Mouse (Mus musculus): ENCODE measurements at regions not wholly inside any gene's neighbourhood (a gene's known extent, or its start where the extent isn't known, plus 50 kb on each side); places are given as distances from the start of the nearest gene placed in this dataset.
"Not testable (repeated sequence)": the region's sequence is repeated elsewhere in the genome, so short reads cannot be mapped to it uniquely, and the experiment has no call there.

DNA sequence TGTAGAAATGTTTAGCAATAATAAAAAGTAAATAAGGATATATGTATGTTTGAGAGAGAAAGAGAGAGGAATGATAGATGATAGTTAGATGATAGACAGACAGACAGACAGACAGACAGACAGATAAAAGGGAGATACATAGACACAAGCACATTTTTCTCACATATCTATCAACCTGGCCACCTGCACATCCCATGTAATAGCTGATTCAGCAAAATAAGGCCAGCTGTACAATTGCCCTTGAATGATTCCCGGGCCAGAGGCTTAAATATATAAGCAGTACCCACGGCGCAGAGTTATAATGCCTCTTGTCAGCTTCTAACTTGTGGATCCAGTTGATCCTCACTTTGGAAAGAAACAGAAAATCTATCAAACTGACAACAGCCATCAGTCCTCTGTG, 178.5 kb downstream of the Tmem114 start:
- no peak for DNase-seq

DNA sequence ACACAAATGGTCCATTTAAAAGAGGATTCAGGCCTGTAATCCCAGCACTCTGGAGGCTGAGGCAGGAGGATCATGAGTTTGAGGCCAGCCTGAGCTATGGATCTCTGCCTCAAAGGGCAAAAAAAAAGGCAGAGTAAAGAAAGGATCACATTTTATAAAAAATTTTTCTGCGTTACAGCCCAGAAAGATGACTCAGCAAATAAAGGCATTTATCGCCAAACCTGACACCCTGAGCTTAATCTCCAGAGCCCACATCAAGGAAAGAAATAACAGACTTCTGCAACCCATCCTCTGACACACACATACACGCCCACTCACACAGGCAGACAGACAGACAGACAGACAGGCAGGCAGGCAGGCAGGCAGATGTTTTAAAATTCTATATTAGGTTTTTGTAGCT, 179.3 kb downstream of the Tmem114 start:
- DNase-seq, result no peak

DNA sequence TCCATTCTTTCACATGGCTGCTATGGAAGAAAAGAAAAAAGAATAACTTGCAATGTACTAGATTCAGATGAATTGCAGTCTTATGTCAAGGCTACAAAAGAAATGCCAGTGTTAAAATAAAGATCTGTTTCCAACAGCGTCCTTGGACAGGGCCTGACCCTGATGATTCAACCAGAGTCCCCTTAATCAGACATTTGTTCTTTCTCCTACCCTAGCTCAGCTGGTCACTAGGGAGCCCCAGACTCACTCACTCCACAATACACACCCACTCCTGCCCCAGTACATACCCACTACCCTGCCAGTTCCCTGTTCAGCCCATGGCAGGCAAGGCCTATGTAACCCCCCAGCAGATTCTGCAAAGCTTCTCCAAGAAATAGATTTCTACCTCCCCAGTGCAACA, 190.6 kb downstream of the Tmem114 start:
- no peak for DNase-seq

DNA sequence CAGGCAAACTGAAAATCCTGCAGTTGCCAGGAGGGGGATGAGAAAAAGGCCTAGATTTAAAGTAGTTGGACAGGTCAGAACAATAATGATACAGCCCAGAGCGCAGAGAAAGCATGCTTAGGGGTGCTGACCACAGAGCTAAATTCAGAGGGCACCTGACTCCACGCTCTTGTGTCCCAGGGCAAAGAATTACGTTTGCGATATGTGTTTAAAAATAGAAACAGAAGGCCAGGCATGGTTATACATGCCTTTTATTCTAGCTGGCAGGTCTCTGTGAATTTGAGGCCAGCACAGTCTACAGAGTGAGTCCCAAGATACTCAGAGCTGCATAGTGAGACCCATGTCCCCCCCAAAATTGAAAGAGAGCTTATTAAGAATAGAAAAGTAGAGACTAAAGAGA, 192.9 kb downstream of the Tmem114 start:
- DNase-seq, result no peak

DNA sequence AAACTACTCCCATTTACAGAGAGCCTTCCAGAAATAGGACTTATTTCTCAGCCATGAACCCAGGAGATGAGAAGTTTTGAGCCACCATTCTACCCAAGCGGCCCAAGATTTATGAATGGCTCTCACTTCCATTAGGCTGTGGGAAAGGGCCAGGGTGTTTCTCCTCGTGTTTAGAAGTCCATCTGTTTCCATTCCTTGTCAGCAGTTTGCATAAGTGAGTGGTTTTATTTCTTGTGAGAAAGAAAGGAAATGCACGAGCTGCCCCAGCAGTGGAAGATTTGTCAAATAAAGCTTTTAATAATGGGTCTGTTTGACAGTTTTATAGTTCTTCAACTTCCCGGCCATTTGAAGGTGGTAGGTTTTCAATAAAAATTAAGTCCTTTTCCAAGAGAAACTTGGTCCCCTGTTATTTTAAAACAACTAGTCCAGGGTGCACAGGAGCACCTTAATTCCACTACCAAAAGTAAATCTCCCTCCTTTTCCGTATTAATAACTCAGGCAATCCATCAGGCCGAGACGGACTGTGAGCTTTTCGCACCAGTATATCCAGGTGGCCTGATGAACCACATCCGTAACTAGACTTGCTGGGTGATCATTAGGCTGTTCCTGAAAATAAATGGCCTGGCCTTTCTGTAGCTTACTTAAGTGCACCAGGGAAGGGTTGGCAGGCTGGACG, 201.2 kb downstream of the Tmem114 start:
- no peak for DNase-seq

DNA sequence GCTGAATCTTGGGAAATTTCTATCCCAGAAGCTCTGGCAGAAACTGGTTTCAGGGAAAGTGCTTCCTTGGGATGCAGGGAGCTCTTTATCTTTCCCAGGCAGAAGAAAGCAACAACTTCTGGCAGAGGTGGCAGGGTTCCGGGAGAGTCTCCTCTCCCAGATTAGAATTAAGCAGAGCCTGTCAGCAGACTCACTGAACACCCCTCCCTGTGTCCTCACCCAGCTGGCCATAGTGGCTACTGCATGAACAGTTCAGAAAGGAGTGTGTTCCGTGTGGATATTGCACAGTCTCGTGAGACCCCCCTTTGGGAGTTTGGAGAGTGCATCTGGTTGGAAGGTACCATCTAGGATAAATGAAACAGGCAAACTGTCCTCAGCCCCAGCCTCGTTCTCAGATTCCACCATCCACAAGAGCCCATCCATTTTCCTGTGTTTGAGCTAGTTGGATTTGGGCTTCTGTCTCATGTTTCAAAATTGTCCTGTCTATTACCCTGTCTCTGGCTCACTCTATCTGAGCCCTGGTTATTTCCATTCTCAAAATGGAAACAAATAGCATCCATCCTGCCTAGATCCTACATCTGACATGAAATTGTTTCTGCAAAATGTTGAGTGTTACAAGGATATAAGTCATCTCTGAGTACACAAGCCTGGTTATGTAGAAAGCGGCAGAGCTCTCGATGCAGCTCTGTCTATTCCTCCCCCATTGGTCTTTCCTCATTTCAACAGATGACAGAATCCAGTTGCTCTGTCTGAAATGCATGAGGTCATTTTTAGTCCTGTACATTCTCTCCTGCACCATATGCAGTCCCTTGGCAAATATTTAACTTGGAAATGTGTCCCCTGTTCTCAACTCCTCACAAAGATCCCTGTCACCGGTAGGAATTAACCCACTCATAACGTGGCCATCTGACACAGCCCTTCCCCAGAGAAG, 216.4 kb downstream of the Tmem114 start:
- DNase-seq, result peak; percentile 75

DNA sequence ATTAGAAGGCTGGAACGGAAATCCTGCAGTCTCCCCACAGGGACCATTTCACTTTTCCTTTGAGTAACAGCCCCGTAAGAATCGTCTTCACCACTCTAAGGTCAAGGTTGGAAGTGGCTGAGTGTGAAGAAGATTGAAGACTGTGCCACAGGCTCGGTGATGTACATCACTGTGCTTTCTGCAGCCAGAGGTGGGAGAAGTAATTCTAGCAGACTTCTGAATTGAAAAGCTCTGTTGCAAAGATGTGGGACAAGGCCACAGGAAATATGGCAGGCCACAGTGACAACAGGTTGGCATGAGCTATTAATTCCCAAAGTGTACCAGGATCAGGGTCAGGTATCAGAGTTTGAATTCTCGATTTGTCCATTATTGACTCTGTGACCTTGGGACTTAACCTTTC, 219.9 kb downstream of the Tmem114 start:
- no peak for DNase-seq

DNA sequence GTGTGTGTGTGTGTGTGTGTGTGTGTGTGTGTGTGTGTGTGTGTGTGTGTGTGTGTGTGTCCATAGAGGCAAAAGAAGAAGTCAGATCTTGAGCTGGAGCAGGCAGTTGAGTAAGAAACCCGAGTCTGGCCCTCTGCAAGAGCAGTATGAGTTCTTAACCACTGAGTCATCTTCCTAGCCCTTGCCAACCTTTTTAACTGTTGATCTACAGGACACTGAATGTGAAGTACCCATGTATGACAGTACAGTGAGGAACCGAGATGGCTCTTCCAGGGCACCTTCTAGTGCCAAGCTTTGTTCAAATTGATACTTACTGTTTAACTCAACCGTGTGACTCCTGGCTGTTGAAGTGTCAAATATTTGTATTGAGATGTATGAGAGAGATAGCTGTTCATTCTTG, 223.6 kb downstream of the Tmem114 start:
- no peak for DNase-seq

DNA sequence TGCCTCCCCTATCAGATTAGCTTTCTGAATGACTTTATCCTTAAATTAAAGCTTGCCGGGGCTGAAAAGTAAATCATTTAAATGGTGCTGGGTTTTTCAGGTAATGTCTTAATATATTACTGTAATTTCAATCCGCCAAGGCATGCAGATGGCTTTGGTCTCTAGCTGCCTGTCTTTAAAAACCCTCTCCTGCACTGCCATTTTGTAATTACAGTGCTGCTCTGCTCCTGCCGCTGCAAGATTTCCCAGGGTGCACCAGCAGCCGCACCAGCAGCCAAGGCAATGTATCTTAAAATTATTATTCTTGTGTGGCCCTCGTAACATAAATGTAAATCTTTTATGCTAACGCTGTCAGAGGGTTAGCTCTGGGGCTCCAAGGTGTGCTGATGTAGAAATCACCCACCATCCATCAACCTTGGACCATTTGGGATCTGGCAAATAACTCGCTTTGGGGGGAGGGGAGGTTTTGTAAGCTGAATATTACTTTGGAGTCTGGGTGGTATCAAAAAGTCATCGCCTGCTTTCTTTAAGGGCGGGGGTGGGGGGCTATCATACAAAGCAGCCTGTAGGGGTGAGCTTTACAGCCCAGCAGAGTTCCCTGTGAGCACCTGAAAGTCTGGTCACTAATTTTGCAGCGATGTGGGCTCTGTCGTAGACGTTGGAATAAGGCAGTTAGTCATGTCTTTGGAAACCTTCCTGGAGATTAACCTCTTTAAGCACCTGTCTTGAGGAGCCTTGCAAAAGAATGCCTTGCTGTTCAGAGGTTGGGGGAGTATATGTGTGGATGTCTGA, 226.0 kb downstream of the Tmem114 start:
- no peak for DNase-seq

DNA sequence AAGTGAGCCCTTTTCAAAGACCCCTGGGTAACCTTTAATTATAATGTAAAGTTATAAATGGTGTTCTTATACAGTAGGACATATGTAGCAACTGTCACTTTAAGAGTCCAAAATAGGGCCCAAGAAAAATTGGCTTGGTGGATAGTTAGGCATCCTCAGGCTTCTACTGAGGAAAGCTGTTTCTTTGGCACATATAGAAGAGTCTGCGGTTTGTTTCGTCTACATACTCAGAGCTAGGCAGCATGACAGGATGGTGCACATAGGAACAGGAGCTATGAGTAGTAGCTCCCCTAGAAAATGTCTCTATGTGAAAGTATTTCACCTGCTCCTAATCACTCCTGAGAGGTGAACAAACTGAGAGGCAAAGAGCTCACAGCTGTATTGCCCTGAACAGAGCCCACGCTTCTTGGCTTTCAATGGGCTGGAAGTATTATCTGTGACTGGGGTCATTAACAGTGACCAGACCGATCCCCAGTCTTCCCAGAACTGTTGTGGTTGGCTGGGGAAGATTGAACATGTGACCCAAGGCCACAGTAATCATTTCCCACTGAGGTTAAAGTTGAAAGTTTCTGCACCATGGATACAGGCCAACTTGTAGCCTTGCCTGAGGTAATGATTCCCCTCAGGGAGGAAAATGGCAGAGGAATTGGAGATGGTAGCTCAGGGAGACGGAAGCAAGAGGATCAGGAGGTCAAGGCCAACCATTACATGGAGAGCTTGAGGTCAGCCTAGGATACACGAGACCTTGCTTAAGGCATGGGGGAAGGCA, 235.3 kb downstream of the Tmem114 start:
- DNase-seq, result no peak

DNA sequence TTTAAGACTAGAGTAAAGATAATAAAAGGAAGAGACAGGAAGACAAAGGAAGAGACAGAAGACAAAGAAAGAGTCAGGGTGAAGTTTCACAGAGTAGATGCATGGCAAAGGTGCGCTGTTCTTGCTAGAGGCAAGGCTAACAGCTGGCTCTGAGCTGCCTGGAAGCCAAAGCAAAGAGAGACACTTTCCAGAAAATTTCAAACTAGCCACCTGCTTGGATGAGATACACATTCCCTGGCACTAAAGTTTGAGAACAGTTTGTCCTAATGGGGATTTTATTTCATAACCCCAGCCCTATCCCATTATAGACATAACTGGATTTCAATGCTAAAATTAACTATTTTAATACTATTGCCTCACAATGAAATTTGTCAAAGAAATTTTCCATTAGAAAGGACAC, 235.9 kb downstream of the Tmem114 start:
- peak; percentile 27 for DNase-seq

DNA sequence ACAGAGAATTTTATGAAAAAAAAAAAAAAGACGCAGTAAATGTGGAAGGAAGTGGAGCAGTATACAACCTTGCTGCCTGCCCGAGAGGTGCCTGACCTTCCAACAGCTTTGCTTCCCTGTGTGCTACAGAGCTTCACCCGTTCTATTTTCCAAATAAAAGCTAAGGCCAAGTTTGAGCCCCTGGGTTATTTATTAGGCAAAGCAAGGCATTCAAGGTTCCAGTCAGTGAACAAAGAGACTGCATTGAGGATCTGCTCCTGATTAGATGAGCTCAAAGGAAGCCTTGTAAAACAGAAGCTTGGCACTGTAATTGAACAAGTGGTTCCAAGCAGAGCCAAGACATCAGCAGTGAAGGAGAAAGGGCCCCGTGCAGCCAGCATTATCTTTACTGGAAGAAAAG, 236.4 kb downstream of the Tmem114 start:
- DNase-seq, result peak; percentile 8

DNA sequence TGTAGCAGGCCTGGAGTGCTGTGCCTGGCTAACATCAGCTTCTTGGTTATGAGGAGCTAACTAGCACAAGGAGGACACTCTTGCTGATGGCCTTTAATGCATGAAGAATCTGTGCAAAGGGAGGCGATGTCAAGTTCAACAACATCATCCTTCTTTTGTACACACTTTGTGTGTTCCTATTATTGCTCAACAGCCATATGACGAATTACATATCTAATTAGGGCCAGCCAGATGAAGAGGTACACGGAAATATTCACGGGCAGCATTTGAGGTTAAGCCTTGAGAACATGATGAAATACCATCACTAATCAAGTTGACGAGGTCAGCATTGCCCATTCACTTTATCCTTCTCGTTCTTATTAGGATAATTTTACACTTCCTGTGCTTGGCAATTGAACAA, 240.2 kb downstream of the Tmem114 start:
- no peak for DNase-seq

DNA sequence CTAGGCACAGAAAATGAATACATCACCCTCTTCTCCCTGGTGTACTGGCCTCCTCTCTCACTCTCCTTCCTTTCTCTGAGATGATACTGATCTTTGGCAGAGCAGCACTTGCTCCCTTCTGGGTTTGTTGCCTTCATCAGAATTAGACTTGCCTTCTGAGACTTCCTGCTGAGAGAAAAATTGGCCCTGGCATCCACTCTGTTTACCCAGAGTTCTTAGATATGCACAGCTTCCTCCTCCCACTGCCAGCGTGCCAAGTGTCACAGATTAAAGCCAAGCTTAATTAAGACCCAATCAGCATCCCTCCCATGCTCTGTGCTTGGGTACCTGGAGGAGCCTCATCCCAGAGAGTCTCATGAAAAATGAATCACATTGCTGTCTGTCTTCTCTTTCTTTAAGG, 246.0 kb downstream of the Tmem114 start:
- DNase-seq, result no peak

DNA sequence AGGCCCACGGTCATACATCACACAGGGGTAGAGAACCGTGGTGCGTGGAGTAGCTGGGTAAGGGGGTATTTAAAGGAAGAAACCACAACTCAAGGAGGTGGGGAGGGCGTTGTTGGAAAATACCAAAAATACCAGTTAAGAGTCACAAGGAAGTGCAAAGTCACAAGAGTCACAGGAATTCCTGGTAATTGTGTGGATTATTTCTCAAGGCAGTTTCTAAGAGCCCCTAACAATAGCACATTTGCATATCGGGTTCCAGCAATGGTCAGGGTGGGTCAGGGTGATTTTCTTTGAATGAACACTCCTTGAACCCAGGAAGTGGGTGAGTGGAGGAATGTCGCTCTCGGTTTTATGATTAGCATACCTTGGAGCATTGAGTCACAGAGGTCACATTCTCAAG, 247.7 kb downstream of the Tmem114 start:
- not testable (repeated sequence) for DNase-seq

DNA sequence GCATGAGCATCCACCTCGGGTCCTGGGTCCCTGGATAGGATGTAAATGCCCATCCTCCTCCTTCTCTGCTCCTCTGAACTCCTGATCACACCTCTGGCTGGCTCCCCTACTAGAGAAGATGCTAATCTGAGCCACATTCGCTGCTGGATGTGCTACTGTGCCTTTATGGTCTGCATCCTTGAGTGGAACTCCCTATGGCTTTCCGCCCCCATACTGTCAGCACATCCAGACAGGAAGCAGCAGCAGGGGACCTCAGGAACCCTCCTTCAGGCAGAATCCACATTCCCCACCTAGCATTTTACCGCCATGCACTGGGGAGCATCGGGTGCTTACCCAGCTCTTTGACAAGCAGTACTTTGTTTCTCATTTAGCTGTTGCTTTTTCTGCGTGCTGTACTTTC, 248.8 kb downstream of the Tmem114 start:
- DNase-seq, result no peak
